Mouse (Mus musculus) spleen, postnatal 10 days (tissue): ENCODE data around the gene Cdk18.

Experiments
- DNase-seq, 2 experiments: peaks; one replicate each; pipeline ENCODE4 v3.0.0; 2021 to 2022; ENCODE audit warnings: low spot score in 2 of 2

The Cdk18 gene

GRCm38 (mm10) chr1:132065001-132065400 lies 74.5 kb downstream of the Cdk18 start:
- no peak for DNase-seq

- no peak for DNase-seq
These were observed 76.4 kb downstream of the Cdk18 start for GRCm38 (mm10) chr1:132063096-132063495.
